Mouse (Mus musculus): ENCODE data around the gene Aifm3.

Gene Aifm3

GRCm38 (mm10) chr16:17489469-17490111 lies at the start of gene Aifm3:
Gene Aifm3 (plus strand): TSS chr16:17489611.
- DNase-seq (ENCODE audit: low spot score) = no peak

- peak; percentile 99 for DNase-seq (ENCODE audit: low spot score)
These were observed 37.7 kb upstream of the Aifm3 start, which contains the start of gene Crkl for GRCm38 (mm10) chr16:17451541-17452372. Gene Crkl (plus strand): TSS chr16:17451987.

DNA sequence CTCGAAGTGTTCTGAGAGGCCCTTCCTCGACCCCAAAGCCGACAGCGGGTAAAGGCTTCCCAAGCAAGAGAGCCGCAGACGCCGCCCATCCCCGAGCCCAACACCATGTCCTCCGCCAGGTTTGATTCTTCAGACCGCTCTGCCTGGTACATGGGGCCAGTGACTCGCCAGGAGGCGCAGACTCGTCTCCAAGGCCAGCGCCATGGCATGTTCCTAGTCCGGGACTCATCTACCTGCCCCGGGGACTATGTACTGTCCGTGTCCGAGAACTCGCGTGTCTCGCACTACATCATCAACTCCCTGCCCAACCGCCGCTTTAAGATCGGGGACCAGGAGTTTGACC lies 37.1 kb upstream of the Aifm3 start:
- peak; percentile 47 for DNase-seq (ENCODE audit: low spot score)

DNA sequence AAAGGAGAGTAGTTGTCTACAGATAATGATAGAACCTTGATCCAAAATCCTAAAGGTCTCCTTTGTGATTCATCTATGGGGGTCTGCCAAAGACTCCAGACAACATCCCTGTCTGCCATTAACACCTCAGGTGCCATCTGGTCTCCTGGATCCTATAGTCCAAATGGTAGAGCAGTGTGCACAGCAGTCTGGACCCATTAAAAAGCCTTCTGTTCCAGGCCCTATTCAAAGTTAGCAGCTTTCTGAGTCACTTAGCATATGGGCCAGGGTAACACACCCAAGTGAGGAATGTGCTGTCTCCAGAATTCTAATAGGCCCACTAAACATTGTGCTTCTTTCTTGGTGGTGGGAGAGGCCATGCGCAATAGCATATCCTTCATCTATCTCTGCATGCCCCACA lies 32.5 kb upstream of the Aifm3 start:
- no peak for DNase-seq (ENCODE audit: low spot score)

DNA sequence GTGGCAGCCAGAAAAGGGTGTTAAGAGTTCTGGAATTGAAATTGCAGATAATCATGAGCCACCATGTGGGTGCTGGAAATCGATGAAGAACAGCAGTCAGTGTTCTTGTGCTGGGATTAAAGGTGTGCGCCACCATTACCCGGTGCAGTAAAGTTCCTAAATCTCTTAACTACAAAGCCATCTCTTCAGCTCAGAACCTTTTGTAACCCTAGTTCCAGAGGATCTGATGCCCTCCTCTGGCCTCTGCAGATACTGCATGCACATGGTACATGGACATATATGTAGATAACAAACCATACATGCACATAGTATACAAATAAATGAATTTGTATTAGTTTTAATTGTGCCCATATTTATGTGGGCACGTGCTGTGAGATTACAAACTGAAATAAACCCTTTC lies 29.2 kb upstream of the Aifm3 start:
- no peak for DNase-seq (ENCODE audit: low spot score)

DNA sequence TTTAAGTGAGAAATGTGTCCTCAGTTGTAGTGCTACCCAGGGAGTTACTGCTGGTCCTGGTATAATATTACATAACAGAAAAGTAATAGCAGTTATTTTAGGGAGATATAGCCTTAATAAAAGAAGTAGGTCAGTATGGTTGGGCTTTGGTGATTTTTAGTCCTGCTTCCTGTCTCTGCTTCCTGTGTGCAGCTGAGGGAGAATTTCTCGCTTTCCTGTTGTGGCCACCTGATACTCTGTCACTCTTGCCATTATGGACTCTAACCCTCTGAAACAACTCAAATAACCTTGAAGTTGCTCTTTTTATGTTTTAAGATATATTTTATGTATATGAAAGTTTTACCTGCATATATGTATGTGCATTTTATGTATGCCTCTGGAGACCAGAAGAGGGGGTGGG lies 27.8 kb upstream of the Aifm3 start:
- DNase-seq (ENCODE audit: low spot score) = no peak

DNA sequence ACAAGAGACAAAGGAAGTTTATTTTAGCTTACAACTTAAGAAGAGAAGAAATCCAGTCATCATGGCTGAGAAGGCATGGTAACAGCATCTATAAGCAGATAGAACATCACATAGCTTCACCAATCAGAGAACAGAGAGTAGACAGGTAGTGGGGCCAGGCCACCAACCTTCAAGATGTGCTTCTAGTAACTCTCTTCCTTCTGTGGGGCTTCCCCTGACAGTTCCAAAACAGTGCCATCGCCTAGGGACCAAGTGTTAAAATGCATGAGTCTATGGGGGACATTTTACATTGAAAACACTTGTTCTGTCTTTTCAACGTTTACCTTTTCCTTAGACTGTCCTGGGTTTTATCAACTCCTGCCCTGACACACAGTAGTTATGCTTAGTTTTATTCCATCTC lies 26.2 kb upstream of the Aifm3 start:
- no peak for DNase-seq (ENCODE audit: low spot score)

DNA sequence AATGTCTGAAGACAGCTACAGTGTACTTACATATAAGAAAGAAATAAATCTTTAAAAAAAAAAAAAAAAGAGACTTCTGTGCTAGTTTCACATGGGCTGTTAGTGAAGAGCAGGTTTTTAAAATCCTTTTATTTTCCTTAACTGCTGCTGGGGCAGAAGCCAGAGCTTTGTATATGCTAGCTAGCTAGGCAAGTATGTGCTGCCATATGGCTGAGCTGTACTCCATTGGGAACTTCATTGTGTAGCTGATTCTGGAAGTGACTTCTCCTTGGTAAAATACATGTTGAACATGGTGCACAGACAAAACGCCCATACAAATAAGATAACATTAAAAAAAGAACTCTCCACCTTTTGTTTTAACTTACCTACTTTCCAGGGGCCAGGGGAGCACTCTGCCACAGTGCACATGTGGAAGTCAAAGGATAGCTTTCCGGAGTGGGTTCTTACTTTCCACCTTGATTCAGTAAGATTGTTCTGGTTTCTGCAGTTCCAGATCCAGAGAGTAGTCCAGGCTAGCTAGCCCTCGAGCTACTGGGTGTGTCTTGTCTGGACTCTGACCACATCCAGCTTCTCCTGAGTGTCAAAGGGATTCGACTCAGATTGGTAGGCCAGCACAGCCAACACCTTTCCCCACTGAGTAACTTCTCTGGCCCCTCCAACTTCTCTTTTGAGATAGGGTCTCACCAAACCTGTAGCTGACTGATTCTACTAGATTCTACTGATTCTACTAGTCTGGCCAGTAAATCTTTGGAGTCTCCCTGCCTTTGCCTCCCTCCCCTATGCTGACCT lies 22.3 kb upstream of the Aifm3 start:
- no peak for DNase-seq (ENCODE audit: low spot score)

DNA sequence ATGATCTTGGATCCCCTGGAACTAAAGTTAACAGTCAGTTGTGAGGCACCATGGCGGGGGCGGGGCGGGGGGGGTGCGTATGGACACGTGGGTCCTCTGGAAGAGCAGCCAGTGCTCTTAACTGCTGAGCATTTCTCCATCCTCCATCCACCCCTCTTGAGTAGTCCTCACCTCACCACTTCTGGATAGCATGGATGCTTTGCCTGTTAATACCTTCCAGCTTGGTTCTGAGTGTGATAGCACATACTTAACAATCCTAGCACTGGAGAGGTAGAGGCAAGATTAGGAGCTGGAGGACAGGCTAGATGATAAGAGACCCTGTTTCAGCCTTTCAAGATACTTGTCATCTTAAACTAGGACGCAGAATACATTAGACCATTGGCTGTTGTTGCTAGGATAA lies 16.9 kb upstream of the Aifm3 start:
- no peak for DNase-seq (ENCODE audit: low spot score)

GRCm38 (mm10) chr16:17474091-17474490 lies 15.3 kb upstream of the Aifm3 start:
- peak; percentile 57 for DNase-seq (ENCODE audit: low spot score)

DNA sequence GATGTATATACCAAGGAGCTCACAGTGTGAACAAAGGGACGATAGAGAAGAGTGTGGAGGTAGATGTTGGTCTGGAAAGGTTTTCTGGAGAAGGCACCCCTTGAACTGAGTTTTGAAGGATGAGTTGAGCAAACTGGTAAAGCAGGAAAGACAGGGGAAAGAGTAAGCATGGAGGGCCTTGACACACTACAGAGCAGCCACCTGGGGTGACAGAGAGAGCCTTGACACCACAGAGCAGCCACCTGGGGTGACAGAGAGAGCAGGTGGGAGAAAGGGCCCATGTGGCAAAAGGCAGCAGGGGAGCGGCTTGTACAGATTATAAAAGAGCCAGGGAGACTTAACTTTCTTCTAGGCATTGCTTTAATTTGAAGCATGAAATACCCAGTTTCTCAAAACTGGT lies 14.7 kb upstream of the Aifm3 start:
- DNase-seq (ENCODE audit: low spot score) = no peak

GRCm38 (mm10) chr16:17475326-17475725 lies 14.1 kb upstream of the Aifm3 start:
- DNase-seq (ENCODE audit: low spot score) = no peak

GRCm38 (mm10) chr16:17478331-17478943 lies 11.0 kb upstream of the Aifm3 start:
- no peak for DNase-seq (ENCODE audit: low spot score)

GRCm38 (mm10) chr16:17481465-17481864 lies 7.9 kb upstream of the Aifm3 start:
- DNase-seq (ENCODE audit: low spot score) = no peak

DNA sequence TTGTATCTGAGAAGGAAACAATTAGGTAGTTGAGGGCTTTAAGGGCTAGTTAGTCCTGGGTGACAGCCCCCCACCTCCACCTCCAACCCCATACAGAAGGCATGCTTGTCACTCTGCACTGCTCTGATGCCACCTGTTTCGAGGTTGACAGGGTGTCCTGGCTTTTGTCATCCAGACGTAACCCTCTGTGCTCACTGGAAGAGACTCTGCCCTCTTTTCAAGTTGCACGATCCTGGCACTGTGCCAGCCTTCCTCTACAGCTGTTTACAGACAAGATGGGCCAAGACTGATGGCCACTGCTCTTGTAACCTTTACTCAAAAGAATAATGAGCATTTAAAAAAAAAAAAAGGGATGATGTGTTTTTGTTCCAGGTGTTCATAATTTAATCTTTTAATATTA lies 2.9 kb upstream of the Aifm3 start:
- DNase-seq (ENCODE audit: low spot score) = peak; percentile 77

GRCm38 (mm10) chr16:17488478-17489468 lies 638 bp upstream of the Aifm3 start:
- DNase-seq (ENCODE audit: low spot score) = no peak

- no peak for DNase-seq (ENCODE audit: low spot score)
These were observed 1.7 kb downstream of the Aifm3 start for GRCm38 (mm10) chr16:17491154-17491553.

GRCm38 (mm10) chr16:17491896-17492561 lies 2.6 kb downstream of the Aifm3 start:
- DNase-seq (ENCODE audit: low spot score) = no peak

- DNase-seq (ENCODE audit: low spot score) = peak; percentile 79
These were observed 7.3 kb downstream of the Aifm3 start for GRCm38 (mm10) chr16:17496499-17497305.

Measured in adipocyte (in vitro differentiated cells).